Mouse (Mus musculus): ENCODE measurements around the gene 6330403K07Rik.

GRCm38 (mm10) chr11:71012743-71013142, 20.6 kb downstream of the 6330403K07Rik start:
- TF ChIP-seq CTCF (IDR thresholded peaks at IDR 0.05) (peak; percentile 41; the same call in 1 of the 2 replicates), EP300 (IDR thresholded peaks at IDR 0.05) (peak; percentile 51; the same call in 1 of the 2 replicates)
